8 mouse cellular contexts compared by ENCODE assay signal in the genomic region with DNA sequence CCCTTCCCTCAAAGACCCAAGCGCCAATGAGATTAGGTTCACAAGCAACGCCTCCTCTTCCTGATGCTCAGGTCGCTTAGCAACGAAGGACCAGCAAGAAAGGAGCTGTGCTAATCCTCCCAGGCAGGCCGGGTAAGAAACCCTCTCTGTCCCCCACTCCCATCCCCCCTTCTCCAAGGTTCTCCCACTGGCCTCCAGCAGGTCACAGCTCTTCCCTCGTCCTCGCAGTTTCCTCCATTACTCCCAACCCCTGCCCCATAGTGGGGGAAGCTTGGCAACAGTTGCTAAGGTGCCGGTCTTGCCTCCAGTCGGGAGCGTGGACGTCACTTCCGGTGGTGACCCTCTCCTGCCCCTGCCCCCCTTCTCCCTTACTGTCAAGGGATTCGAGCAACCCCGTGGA. TPM values are rescaled to one million over a fixed set of nuclear protein-coding genes. Genes with fewer than 3 reads are reported as not detected.
DNase-seq lines count a peak whose midpoint lies in the region; ATAC-seq and TF ChIP-seq lines count a peak whose summit lies in the region.

No protein-coding gene starts in this region.

- H3K9ac ChIP-seq in liver, embryonic 15.5 days, result no peak overlapping the region
- peak overlapping the region; percentile 56 for H3K9ac ChIP-seq in neural tube, embryonic 12.5 days

- no peak for DNase-seq in G1E (ENCODE audit: low spot score)
- DNase-seq in cerebellum, adult 2 months, result peak; percentile 85 to 88
- DNase-seq in forelimb bud, embryonic 11.5 days (ENCODE audit: low read depth, low spot score), result peak; percentile 84
- peak; percentile 79 for DNase-seq in heart, postnatal 4 days
- peak; percentile 87 to 90 for DNase-seq in layer of hippocampus, adult 18-20 months (ENCODE audit: low spot score in 2 of 2)
- peak; percentile 40 to 52 for DNase-seq in thymus, postnatal 36 days

- WGBS in cerebellum, adult 2 months, result 1% methylated on average over 14 of the region's 14 CpGs
- 2% methylated on average over 14 of the region's 14 CpGs for WGBS in liver, embryonic 15.5 days (ENCODE audit: insufficient replicate concordance)
- WGBS in neural tube, embryonic 12.5 days, result under 1% methylated on average over 14 of the region's 14 CpGs

- peak overlapping the region; percentile 15; the same call in 1 of the 2 replicates for H3K4me3 ChIP-seq in G1E (ENCODE audit: low read depth, low read length)
- H3K4me3 ChIP-seq in cerebellum, adult 2 months (replicated peaks; ENCODE audit: insufficient read depth, low read depth, low read length), result peak overlapping the region; percentile 51
- H3K4me3 ChIP-seq in liver, embryonic 15.5 days (replicated peaks), result no peak overlapping the region
- peak overlapping the region; percentile 38 for H3K4me3 ChIP-seq in neural tube, embryonic 12.5 days

- TF ChIP-seq POLR2A in cerebellum, adult 2 months (IDR thresholded peaks at IDR 0.05; ENCODE audit: borderline replicate concordance, insufficient read depth, low read length), result no peak; the same call in 1 of the 2 replicates

- peak overlapping the region; percentile 43 for H3K4me2 ChIP-seq in liver, embryonic 15.5 days
- H3K4me2 ChIP-seq in neural tube, embryonic 12.5 days (replicated peaks), result peak overlapping the region; percentile 83

- TF ChIP-seq CTCF in G1E (IDR thresholded peaks at IDR 0.05; ENCODE audit: low read depth, low read length), result no peak
- TF ChIP-seq CTCF in cerebellum, adult 2 months (IDR thresholded peaks at IDR 0.05; ENCODE audit: borderline replicate concordance, insufficient read depth, low read depth, low read length), result no peak

- H3K27me3 ChIP-seq in G1E (ENCODE audit: insufficient read depth, low read length), result peaks cover 31% of the 10 kb centered on the region
- H3K27me3 ChIP-seq in cerebellum, adult 2 months (ENCODE audit: control insufficient read depth, insufficient read depth, low read length), result no peaks in the 10 kb centered on the region
- peaks cover 61% of the 10 kb centered on the region for H3K27me3 ChIP-seq in liver, embryonic 15.5 days
- no peaks in the 10 kb centered on the region for H3K27me3 ChIP-seq in neural tube, embryonic 12.5 days (replicated peaks)

- peak overlapping the region; percentile 89 for H3K27ac ChIP-seq in cerebellum, adult 2 months (ENCODE audit: insufficient read depth, low read length)
- no peak overlapping the region for H3K27ac ChIP-seq in liver, embryonic 15.5 days (replicated peaks)
- H3K27ac ChIP-seq in neural tube, embryonic 12.5 days, result peak overlapping the region; percentile 95

- peaks cover 42% of the 10 kb centered on the region for H3K36me3 ChIP-seq in G1E (replicated peaks)
- H3K36me3 ChIP-seq in liver, embryonic 15.5 days (replicated peaks), result peaks cover 33% of the 10 kb centered on the region
- peaks cover 38% of the 10 kb centered on the region for H3K36me3 ChIP-seq in neural tube, embryonic 12.5 days

- H3K9me3 ChIP-seq in G1E (replicated peaks), result peaks cover 6% of the 10 kb centered on the region; the same call in 1 of the 2 replicates
- no peaks in the 10 kb centered on the region for H3K9me3 ChIP-seq in liver, embryonic 15.5 days (replicated peaks)
- H3K9me3 ChIP-seq in neural tube, embryonic 12.5 days, result no peaks in the 10 kb centered on the region

- H3K4me1 ChIP-seq in G1E (ENCODE audit: insufficient read depth, low read depth, low read length), result peaks cover 34% of the 10 kb centered on the region
- H3K4me1 ChIP-seq in cerebellum, adult 2 months (ENCODE audit: control insufficient read depth, insufficient read depth, low read length), result peaks cover 3% of the 10 kb centered on the region
- peaks cover 29% of the 10 kb centered on the region for H3K4me1 ChIP-seq in liver, embryonic 15.5 days (replicated peaks)
- peaks cover 69% of the 10 kb centered on the region for H3K4me1 ChIP-seq in neural tube, embryonic 12.5 days

- no peak for ATAC-seq in G1E (ENCODE audit: extremely low read depth, insufficient number of reproducible peaks, low FRiP score, poor library complexity, severe bottlenecking)
- ATAC-seq in liver, embryonic 15.5 days (ENCODE audit: insufficient read depth), result no peak
- ATAC-seq in neural tube, embryonic 12.5 days (ENCODE audit: low FRiP score, low read depth), result peak; percentile 80

RNA-seq across cellular contexts. Expression of a gene that starts 0.7 kb away (rescaled TPM):
- total RNA-seq in G1E (2014; fragmentation: Nextera tagmentation) (2.0 and 3.6 TPM in 2 replicates), G1E (2017) (0.41 and 1.1 TPM in 2 replicates)
- 0.85 and 1.2 TPM in 2 replicates for polyA plus RNA-seq in G1E (2012)
- polyA plus RNA-seq in cerebellum, adult 2 months (2012; rRNA removed), result 33.5 and 37.5 TPM in 2 replicates
- total RNA-seq in heart, postnatal 4 days (2021), result 1 to 10 TPM; 3.9 to 6.2 TPM
- total RNA-seq in layer of hippocampus, adult 18-20 months (2021), result 100 to 1,000 TPM; 114 to 119 TPM
- polyA plus RNA-seq in liver, embryonic 15.5 days (2015; fragmentation: Nextera tagmentation; extraction: Ambion mirVana), result 0.23 and 0.45 TPM in 2 replicates
- 13.0 and 13.7 TPM in 2 replicates for polyA plus RNA-seq in neural tube, embryonic 12.5 days (2016; fragmentation: Nextera tagmentation; extraction: Ambion mirVana)

RNA-seq across cellular contexts. Expression of a gene that starts 3.1 kb away (rescaled TPM):
- total RNA-seq in G1E (2014; fragmentation: Nextera tagmentation) (0.15 TPM in 1 of 2 replicates, not detected in the other), G1E (2017) (0.05 TPM in 1 of 2 replicates, not detected in the other)
- polyA plus RNA-seq in G1E (2012), result 0.02 and 0.08 TPM in 2 replicates
- 1.9 TPM in 2 replicates for polyA plus RNA-seq in cerebellum, adult 2 months (2012; rRNA removed)
- total RNA-seq in heart, postnatal 4 days (2021), result 10 to 100 TPM in 1 of 2 experiments, 1 to 10 TPM in 1; 8.7 to 11.1 TPM
- total RNA-seq in layer of hippocampus, adult 18-20 months (2021), result 1 to 10 TPM; 1.8 to 2.6 TPM
- 0.15 TPM in 2 replicates for polyA plus RNA-seq in liver, embryonic 15.5 days (2015; fragmentation: Nextera tagmentation; extraction: Ambion mirVana)
- 2.5 and 3.0 TPM in 2 replicates for polyA plus RNA-seq in neural tube, embryonic 12.5 days (2016; fragmentation: Nextera tagmentation; extraction: Ambion mirVana)

RNA-seq across cellular contexts. Expression of a gene that starts 7.5 kb away (rescaled TPM):
- 13.9 and 15.2 TPM in 2 replicates for total RNA-seq in G1E (2014; fragmentation: Nextera tagmentation)
- total RNA-seq in G1E (2017), result 1.6 and 1.8 TPM in 2 replicates
- polyA plus RNA-seq in G1E (2012), result 35.7 and 39.5 TPM in 2 replicates
- polyA plus RNA-seq in cerebellum, adult 2 months (2012; rRNA removed), result 9.8 and 10.4 TPM in 2 replicates
- total RNA-seq in heart, postnatal 4 days (2021), result 10 to 100 TPM; 14.7 to 16.7 TPM
- 10 to 100 TPM; 13.9 to 15.1 TPM for total RNA-seq in layer of hippocampus, adult 18-20 months (2021)
- polyA plus RNA-seq in liver, embryonic 15.5 days (2015; fragmentation: Nextera tagmentation; extraction: Ambion mirVana), result 1.7 TPM in 2 replicates
- polyA plus RNA-seq in neural tube, embryonic 12.5 days (2016; fragmentation: Nextera tagmentation; extraction: Ambion mirVana), result 4.4 and 4.5 TPM in 2 replicates

RNA-seq across cellular contexts. Expression of a gene that starts 16.2 kb away (rescaled TPM):
- total RNA-seq in G1E (2014; fragmentation: Nextera tagmentation) (not detected in 2 replicates), G1E (2017) (not detected in 2 replicates)
- not detected in 2 replicates for polyA plus RNA-seq in G1E (2012)
- 0.59 and 0.61 TPM in 2 replicates for polyA plus RNA-seq in cerebellum, adult 2 months (2012; rRNA removed)
- not detected for total RNA-seq in heart, postnatal 4 days (2021)
- total RNA-seq in layer of hippocampus, adult 18-20 months (2021), result under 1 TPM in 1 of 2 experiments, not detected in 1; 0.25 TPM
- not detected in 2 replicates for polyA plus RNA-seq in liver, embryonic 15.5 days (2015; fragmentation: Nextera tagmentation; extraction: Ambion mirVana)
- polyA plus RNA-seq in neural tube, embryonic 12.5 days (2016; fragmentation: Nextera tagmentation; extraction: Ambion mirVana), result 0.29 TPM in 1 of 2 replicates, not detected in the other

RNA-seq across cellular contexts. Expression of a gene that starts 41.7 kb away (rescaled TPM):
- not detected in 2 replicates for total RNA-seq in G1E (2014; fragmentation: Nextera tagmentation)
- total RNA-seq in G1E (2017), result 0.06 and 0.11 TPM in 2 replicates
- polyA plus RNA-seq in G1E (2012), result not detected in 2 replicates
- 0.15 and 0.38 TPM in 2 replicates for polyA plus RNA-seq in cerebellum, adult 2 months (2012; rRNA removed)
- 10 to 100 TPM; 10.6 TPM for total RNA-seq in heart, postnatal 4 days (2021)
- under 1 TPM; 0.17 to 0.38 TPM for total RNA-seq in layer of hippocampus, adult 18-20 months (2021)
- 0.07 TPM in 1 of 2 replicates, not detected in the other for polyA plus RNA-seq in liver, embryonic 15.5 days (2015; fragmentation: Nextera tagmentation; extraction: Ambion mirVana)
- 0.13 TPM in 2 replicates for polyA plus RNA-seq in neural tube, embryonic 12.5 days (2016; fragmentation: Nextera tagmentation; extraction: Ambion mirVana)
